Mouse (Mus musculus): ENCODE data around the gene Parva.
A peak's percentile ranks its signal among the peaks of the same experiment; 100 is the strongest.

- TF ChIP-seq POLR2A (IDR thresholded peaks at IDR 0.05; ENCODE audit: low read depth, low read length) (peak; percentile 58; the same call in 1 of the 2 replicates), CTCF (IDR thresholded peaks at IDR 0.05; ENCODE audit: borderline replicate concordance, insufficient read depth, low read length) (no peak)
Observed at GRCm38 (mm10) chr7:112378476-112378875, 48.8 kb upstream of the Parva start.

All from embryonic fibroblast, embryonic 13.5 days (primary cell).